Mouse (Mus musculus): ENCODE measurements at regions not wholly inside any gene's neighbourhood (a gene's known extent, or its start where the extent isn't known, plus 50 kb on each side); places are given as distances from the start of the nearest gene placed in this dataset.

- DNase-seq (ENCODE audit: low spot score) = no peak
Measured at GRCm38 (mm10) chr14:64580086-64580485, 476.0 kb downstream of the Prss52 start.

DNA sequence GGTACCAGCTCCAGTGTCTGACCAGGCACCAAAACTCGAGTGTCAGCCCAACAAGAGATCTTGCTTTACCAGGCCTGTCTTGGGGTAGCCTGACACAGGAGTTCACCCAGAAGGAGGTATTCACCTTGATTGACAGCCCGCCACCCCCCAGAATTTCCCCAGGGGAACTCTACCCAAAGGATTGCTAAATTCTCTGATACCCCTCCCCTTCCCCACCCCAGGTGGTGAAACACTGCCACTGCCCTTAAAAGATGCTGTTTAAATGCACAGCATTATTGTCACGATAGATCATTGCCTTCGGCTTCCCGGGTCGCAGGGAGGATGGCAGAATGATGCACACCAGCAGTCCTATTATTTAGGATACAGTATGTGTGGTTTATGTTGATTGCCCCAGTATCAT, 476.8 kb downstream of the Prss52 start:
- DNase-seq (ENCODE audit: low spot score) = no peak

- DNase-seq (ENCODE audit: low spot score) = no peak
Measured at GRCm38 (mm10) chr14:64581705-64582104, 477.6 kb downstream of the Prss52 start.

DNA sequence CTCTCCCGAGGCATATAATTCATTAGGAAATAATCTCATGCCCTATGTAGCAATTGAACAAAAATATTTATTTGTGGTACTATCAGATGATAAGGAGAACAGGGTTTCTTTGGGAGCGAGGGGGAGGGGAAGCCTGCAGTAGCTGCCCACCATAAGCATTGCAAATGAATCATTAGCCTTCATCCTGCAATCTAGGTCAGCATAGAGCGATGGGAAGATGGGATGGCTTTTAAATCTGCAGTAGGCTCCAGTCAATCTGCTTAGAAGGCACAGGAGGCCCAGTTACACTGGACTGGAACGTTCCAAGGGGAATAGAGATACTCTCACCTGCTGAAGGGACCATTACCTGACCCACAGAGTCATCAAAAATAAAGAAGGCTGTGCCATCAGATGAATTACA, 478.7 kb downstream of the Prss52 start:
- no peak for DNase-seq (ENCODE audit: low spot score)

- DNase-seq (ENCODE audit: low spot score) = no peak
Measured at GRCm38 (mm10) chr14:64584221-64584620, 480.1 kb downstream of the Prss52 start.

GRCm38 (mm10) chr14:64585081-64585470, 481.0 kb downstream of the Prss52 start:
- no peak for DNase-seq (ENCODE audit: low spot score)

DNA sequence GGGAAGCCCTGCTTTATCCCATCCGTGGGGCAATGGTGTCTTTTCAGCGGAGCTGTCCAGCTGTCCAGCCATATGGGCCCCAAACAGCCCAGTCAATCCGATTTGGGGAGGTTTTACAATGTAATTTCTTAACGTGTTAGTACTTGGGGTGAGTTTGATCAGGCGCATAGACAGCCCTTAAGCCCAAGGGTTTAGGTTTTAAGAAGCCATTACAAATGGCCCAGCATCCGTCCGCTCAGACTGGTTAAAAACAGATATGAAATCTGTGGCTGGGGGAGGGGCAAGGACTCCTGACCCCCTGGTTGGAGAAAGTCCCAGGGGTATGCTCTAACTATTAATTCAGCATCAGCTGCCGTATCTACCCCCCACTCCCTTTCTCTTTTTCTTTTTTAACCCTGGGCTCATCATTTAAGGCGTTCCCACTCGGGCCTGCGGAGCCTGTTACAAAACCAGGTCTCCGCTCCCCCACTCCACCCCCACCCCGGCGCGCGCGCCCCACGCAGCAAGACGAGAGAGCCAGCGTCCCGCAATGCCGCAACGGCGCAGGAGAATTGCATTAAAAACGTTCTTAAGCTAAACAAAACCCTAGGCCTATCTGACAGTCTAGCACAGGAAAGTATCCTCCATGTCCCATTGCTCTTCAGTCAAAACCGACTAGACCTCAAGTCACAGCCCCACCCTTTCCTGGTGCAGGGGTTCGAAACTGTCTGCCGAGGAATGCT, 481.5 kb downstream of the Prss52 start:
- DNase-seq (ENCODE audit: low spot score) = no peak

GRCm38 (mm10) chr14:64586386-64586859, 482.3 kb downstream of the Prss52 start:
- no peak for DNase-seq (ENCODE audit: low spot score)

- no peak for DNase-seq (ENCODE audit: low spot score)
Measured at GRCm38 (mm10) chr14:64586860-64587698, 483.0 kb downstream of the Prss52 start.

- DNase-seq (ENCODE audit: low spot score) = peak; percentile 14
Measured at GRCm38 (mm10) chr14:64587699-64588434, 483.8 kb downstream of the Prss52 start.

- no peak for DNase-seq (ENCODE audit: low spot score)
Measured at GRCm38 (mm10) chr14:64588561-64588960, 484.5 kb downstream of the Prss52 start.

- DNase-seq (ENCODE audit: low spot score) = no peak
Measured at GRCm38 (mm10) chr14:64589126-64589525, 485.0 kb downstream of the Prss52 start.

DNA sequence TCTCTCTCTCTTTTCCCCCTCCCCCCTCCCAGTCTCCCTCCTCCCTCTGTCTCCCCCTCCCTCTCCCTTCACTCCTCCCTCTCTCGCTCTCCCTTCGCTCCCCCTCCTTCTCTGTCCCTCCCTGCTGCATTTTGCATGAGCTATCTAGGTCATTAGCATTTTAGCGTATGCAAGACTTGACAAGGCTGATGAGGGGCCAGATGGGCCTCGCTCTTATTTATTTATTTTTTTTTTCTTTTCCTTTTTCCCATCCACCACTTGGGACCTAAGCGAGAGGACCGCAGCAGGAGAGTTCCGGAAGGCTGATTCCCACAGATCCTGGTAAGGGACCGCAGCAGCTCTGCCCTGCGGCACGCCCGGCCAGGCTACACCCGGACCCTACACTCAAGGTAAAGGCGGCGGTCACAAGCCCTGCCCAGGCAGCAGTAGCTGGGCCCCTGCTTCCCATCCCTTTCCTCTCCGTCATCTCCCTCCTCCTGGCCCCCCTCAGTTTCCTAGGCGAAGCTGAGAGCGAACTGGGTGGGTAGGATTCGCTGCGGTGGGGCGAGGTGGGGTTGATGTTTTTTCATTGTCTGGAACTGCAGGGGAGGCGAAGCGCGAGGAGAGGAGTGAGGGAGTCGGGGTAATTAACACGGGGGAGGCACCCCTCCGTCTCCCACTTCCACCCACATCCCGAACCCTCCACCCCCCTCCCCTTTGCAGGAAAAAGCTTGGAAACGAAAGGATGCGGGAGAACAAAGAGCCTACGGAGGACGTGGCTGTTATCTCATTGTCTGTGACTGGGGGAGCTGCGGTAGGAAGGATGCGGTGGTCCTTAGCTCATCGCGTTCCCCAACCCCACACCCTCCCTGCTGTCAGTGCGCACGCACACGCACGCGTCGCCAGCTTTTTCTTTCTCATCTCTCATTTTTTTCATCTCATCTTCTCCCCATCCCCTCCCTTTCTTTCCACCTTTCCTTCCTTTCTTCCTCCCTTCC, 485.8 kb downstream of the Prss52 start:
- DNase-seq (ENCODE audit: low spot score) = peak; percentile 34

- no peak for DNase-seq (ENCODE audit: low spot score)
Measured at GRCm38 (mm10) chr14:64590611-64591010, 486.5 kb downstream of the Prss52 start.

- DNase-seq (ENCODE audit: low spot score) = no peak
Measured at GRCm38 (mm10) chr14:64591091-64591976, 487.2 kb downstream of the Prss52 start.

- no peak for DNase-seq (ENCODE audit: low spot score)
Measured at GRCm38 (mm10) chr14:64592176-64592575, 488.1 kb downstream of the Prss52 start.

DNA sequence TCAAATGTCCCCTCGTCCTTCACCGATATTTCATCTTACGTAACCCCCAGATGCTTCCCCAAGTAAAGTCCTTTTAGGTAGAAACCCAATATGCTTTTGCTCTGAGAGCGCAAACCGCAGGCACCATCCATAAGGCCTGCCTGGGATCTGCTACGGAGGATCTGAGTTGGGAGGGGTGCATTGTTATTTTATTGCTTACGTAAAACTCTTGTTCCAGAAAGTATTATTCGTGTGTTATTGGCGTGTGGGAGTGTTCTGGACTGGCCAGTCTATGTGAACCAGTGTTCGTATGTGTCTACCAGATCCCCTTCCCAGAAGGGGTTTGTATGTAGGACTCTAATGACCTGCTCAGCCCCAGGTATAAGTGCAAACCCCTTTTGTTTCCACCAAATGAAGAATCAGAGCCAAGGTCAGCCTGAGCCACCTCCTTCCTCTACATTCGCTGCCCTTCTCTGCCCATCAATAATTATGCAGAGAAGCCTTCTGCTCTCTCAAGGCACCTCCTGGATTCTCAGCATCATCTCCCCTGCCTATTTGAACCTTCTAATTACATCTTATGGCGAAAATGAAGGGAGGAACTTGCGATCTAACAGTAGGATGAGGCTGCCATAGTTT, 488.7 kb downstream of the Prss52 start:
- DNase-seq (ENCODE audit: low spot score) = no peak

- DNase-seq (ENCODE audit: low spot score) = no peak
Measured at GRCm38 (mm10) chr14:64593564-64593963, 489.5 kb downstream of the Prss52 start.

GRCm38 (mm10) chr14:64594021-64594561, 490.0 kb downstream of the Prss52 start:
- DNase-seq (ENCODE audit: low spot score) = no peak

All from MN1 (cell line).